Mouse (Mus musculus): ENCODE measurements at regions not wholly inside any gene's neighbourhood (a gene's known extent, or its start where the extent isn't known, plus 50 kb on each side); places are given as distances from the start of the nearest gene placed in this dataset.
A peak's percentile ranks its signal among the peaks of the same experiment; 100 is the strongest.

GRCm38 (mm10) chr8:113176591-113176990 lies 458.8 kb upstream of the Mon1b start:
- DNase-seq (ENCODE audit: extremely low spot score in 1 of 2, low spot score in 1 of 2) = no peak

- DNase-seq (ENCODE audit: extremely low spot score in 1 of 2, low spot score in 1 of 2) = no peak
Observed at GRCm38 (mm10) chr8:113183186-113183585, 452.2 kb upstream of the Mon1b start.

GRCm38 (mm10) chr8:113190537-113190936 lies 444.9 kb upstream of the Mon1b start:
- DNase-seq (ENCODE audit: extremely low spot score in 1 of 2, low spot score in 1 of 2) = peak in 1 of 2 experiments; percentile 15

- peak in 1 of 2 experiments; percentile 17 for DNase-seq (ENCODE audit: extremely low spot score in 1 of 2, low spot score in 1 of 2)
Observed at GRCm38 (mm10) chr8:113191537-113191936, 443.9 kb upstream of the Mon1b start.
